10 mouse cellular contexts compared by ENCODE assay signal in the genomic region with DNA sequence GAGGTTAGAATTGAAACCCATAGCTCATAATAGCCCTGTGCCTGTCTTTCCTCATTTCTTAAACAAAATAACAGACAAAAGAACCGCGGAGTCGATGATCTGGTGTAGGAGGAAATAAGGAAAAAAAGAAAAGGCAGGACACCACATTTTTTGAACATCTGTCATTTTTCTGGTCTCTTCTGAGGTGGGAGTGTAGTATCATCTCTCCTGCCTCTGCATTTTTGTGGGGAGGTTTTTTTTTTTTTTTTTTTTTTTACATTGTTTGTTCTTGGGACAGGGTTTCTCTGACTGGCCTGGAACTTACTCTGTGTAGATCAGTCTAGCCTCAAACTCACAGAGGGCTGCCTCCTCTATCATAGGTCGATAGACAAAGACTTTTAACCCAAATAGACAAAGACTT. TPM values are rescaled to one million over a fixed set of nuclear protein-coding genes. Genes with fewer than 3 reads are reported as not detected.
DNase-seq lines count a peak whose midpoint lies in the region; ATAC-seq and TF ChIP-seq lines count a peak whose summit lies in the region.
"Had no signal": no experiment of that assay in that cellular context is flagged by ENCODE, and none has a peak within 500 bp of the region (broad histone marks: within the 10 kb centered on the region; RNA-seq: fewer than 3 reads in every experiment).

No protein-coding gene starts in this region.

- no peaks in the 10 kb centered on the region for H3K9me3 ChIP-seq in hindbrain, embryonic 14.5 days (ENCODE audit: control insufficient read depth, low read length)
- H3K9me3 ChIP-seq in midbrain, embryonic 15.5 days: no peaks in the 10 kb centered on the region

- no peak for DNase-seq in layer of hippocampus, adult 2 months (ENCODE audit: low spot score in 2 of 2)
- no peak for DNase-seq in layer of hippocampus, adult 9-10 months (ENCODE audit: low spot score)
- no peak for DNase-seq in hindbrain, embryonic 14.5 days (ENCODE audit: low spot score)
- DNase-seq in adrenal gland, adult 8-10 months: no peak
- no peak for DNase-seq in urinary bladder, postnatal 25 days (ENCODE audit: low spot score)
- DNase-seq: adrenal gland, adult 2 months; layer of hippocampus, adult 9-11 months had no signal

- peak overlapping the region; percentile 75 for H3K9ac ChIP-seq in hindbrain, embryonic 14.5 days
- H3K9ac ChIP-seq in midbrain, embryonic 15.5 days: peak overlapping the region; percentile 67

- ATAC-seq in hindbrain, embryonic 14.5 days (ENCODE audit: low FRiP score): no peak
- ATAC-seq in midbrain, embryonic 15.5 days (replicated peaks): no peak
- no peak for ATAC-seq in frontal cortex, adult (ENCODE audit: low TSS enrichment)

- no peaks in the 10 kb centered on the region for H3K4me1 ChIP-seq in brown adipose tissue, adult 24 weeks (ENCODE audit: control insufficient read depth, insufficient read depth, insufficient read length, low read length)
- H3K4me1 ChIP-seq in hindbrain, embryonic 14.5 days (replicated peaks; ENCODE audit: control insufficient read depth, insufficient read depth, low read length): peaks cover 12% of the 10 kb centered on the region; the same call in 1 of the 2 replicates
- peaks cover 17% of the 10 kb centered on the region for H3K4me1 ChIP-seq in midbrain, embryonic 15.5 days

- WGBS in hindbrain, embryonic 14.5 days: 0% methylated on average over 4 of the region's 4 CpGs
- 1% methylated on average over 4 of the region's 4 CpGs for WGBS in midbrain, embryonic 15.5 days

- no peak for TF ChIP-seq CTCF in layer of hippocampus, adult 2 months (conservative IDR thresholded peaks at IDR 0.05)

- H3K4me2 ChIP-seq in hindbrain, embryonic 14.5 days (replicated peaks): peak overlapping the region; percentile 78
- H3K4me2 ChIP-seq in midbrain, embryonic 15.5 days: peak overlapping the region; percentile 87

- peak overlapping the region; percentile 86 for H3K4me3 ChIP-seq in layer of hippocampus, adult 2 months
- peak overlapping the region; percentile 82 for H3K4me3 ChIP-seq in brown adipose tissue, adult 24 weeks (ENCODE audit: insufficient read depth, low read depth, low read length)
- peak overlapping the region; percentile 63 for H3K4me3 ChIP-seq in hindbrain, embryonic 14.5 days (replicated peaks; ENCODE audit: low read length)
- peak overlapping the region; percentile 76 for H3K4me3 ChIP-seq in midbrain, embryonic 15.5 days

- no peaks in the 10 kb centered on the region for H3K27me3 ChIP-seq in hindbrain, embryonic 14.5 days (ENCODE audit: control insufficient read depth, insufficient read depth, low read length)
- H3K27me3 ChIP-seq in midbrain, embryonic 15.5 days (replicated peaks): no peaks in the 10 kb centered on the region

- no peak overlapping the region for H3K27ac ChIP-seq in layer of hippocampus, adult 2 months
- H3K27ac ChIP-seq in brown adipose tissue, adult 24 weeks (replicated peaks; ENCODE audit: low read depth, low read length): no peak overlapping the region
- H3K27ac ChIP-seq in hindbrain, embryonic 14.5 days: no peak overlapping the region
- H3K27ac ChIP-seq in midbrain, embryonic 15.5 days: no peak overlapping the region

- H3K36me3 ChIP-seq in hindbrain, embryonic 14.5 days (replicated peaks; ENCODE audit: control insufficient read depth, insufficient read depth): peaks cover 21% of the 10 kb centered on the region
- peaks cover 7% of the 10 kb centered on the region for H3K36me3 ChIP-seq in midbrain, embryonic 15.5 days (replicated peaks)

RNA-seq across cellular contexts. Expression of a gene that starts 0.9 kb away (rescaled TPM):
- total RNA-seq in layer of hippocampus, adult 2 months (2021): 10 to 100 TPM; 10.8 to 13.0 TPM
- 19.5 and 26.1 TPM in 2 replicates for polyA plus RNA-seq in brown adipose tissue, adult 24 weeks (2012; ENCODE audit: insufficient read depth, insufficient read length, missing spikeins)
- polyA plus RNA-seq in hindbrain, embryonic 14.5 days (2014; fragmentation: Nextera tagmentation; extraction: Ambion mirVana): 44.1 and 54.6 TPM in 2 replicates
- 44.7 and 48.9 TPM in 2 replicates for polyA plus RNA-seq in midbrain, embryonic 15.5 days (2015; fragmentation: Nextera tagmentation; extraction: Ambion mirVana)
- 10 to 100 TPM; 16.4 to 23.7 (median 20.3) TPM for total RNA-seq in adrenal gland, adult 8-10 months (2022)

RNA-seq across cellular contexts. Expression of a gene that starts 39.0 kb away (rescaled TPM):
- not detected for total RNA-seq in layer of hippocampus, adult 2 months (2021)
- not detected in 2 replicates for polyA plus RNA-seq in brown adipose tissue, adult 24 weeks (2012; ENCODE audit: insufficient read depth, insufficient read length, missing spikeins)
- 0.18 and 0.39 TPM in 2 replicates for polyA plus RNA-seq in hindbrain, embryonic 14.5 days (2014; fragmentation: Nextera tagmentation; extraction: Ambion mirVana)
- 0.60 and 0.93 TPM in 2 replicates for polyA plus RNA-seq in midbrain, embryonic 15.5 days (2015; fragmentation: Nextera tagmentation; extraction: Ambion mirVana)
- not detected for total RNA-seq in adrenal gland, adult 8-10 months (2022)
- total RNA-seq: adrenal gland, adult 2 months had no signal
- polyA plus RNA-seq: adrenal gland, adult 2 months had no signal

RNA-seq across cellular contexts. Expression of a gene that starts 45.7 kb away (rescaled TPM):
- not detected for total RNA-seq in layer of hippocampus, adult 2 months (2021)
- not detected in 2 replicates for polyA plus RNA-seq in brown adipose tissue, adult 24 weeks (2012; ENCODE audit: insufficient read depth, insufficient read length, missing spikeins)
- polyA plus RNA-seq in hindbrain, embryonic 14.5 days (2014; fragmentation: Nextera tagmentation; extraction: Ambion mirVana): 0.09 and 0.11 TPM in 2 replicates
- 0.09 and 0.11 TPM in 2 replicates for polyA plus RNA-seq in midbrain, embryonic 15.5 days (2015; fragmentation: Nextera tagmentation; extraction: Ambion mirVana)
- not detected for total RNA-seq in adrenal gland, adult 8-10 months (2022)
- total RNA-seq: adrenal gland, adult 2 months had no signal
- polyA plus RNA-seq: adrenal gland, adult 2 months had no signal

RNA-seq across cellular contexts. Expression of a gene that starts 56.9 kb away (rescaled TPM):
- total RNA-seq in layer of hippocampus, adult 2 months (2021): not detected
- not detected in 2 replicates for polyA plus RNA-seq in brown adipose tissue, adult 24 weeks (2012; ENCODE audit: insufficient read depth, insufficient read length, missing spikeins)
- polyA plus RNA-seq in hindbrain, embryonic 14.5 days (2014; fragmentation: Nextera tagmentation; extraction: Ambion mirVana): 0.17 and 0.23 TPM in 2 replicates
- polyA plus RNA-seq in midbrain, embryonic 15.5 days (2015; fragmentation: Nextera tagmentation; extraction: Ambion mirVana): 0.30 and 0.38 TPM in 2 replicates
- not detected for total RNA-seq in adrenal gland, adult 8-10 months (2022)
- total RNA-seq: adrenal gland, adult 2 months had no signal
- polyA plus RNA-seq: adrenal gland, adult 2 months had no signal
